Mouse (Mus musculus) testis, adult 2 months (tissue): ENCODE measurements around the gene Ptprd.

Experiments used
- CTCF ChIP-seq: fragments of 200-500 bp; IDR thresholded peaks from 2 replicates; pipeline ENCODE4 v1.5.1; 2012; ENCODE audit warnings: low read depth, mild to moderate bottlenecking, inconsistent platforms, low read length, moderate library complexity; ENCODE audit not compliant: control insufficient read depth, insufficient read depth, insufficient replicate concordance
- POLR2A ChIP-seq: fragments of 200-500 bp; IDR thresholded peaks from 2 replicates; pipeline ENCODE4 v1.6.1; 2012; ENCODE audit warnings: low read depth, mild to moderate bottlenecking, inconsistent platforms, low read length, moderate library complexity; ENCODE audit not compliant: control insufficient read depth

- TF ChIP-seq CTCF (no peak), POLR2A (no peak)
Measured at GRCm38 (mm10) chr4:75993092-75993491, 2218.7 kb downstream of the Ptprd start.
